ENCODE assay signal across 28 mouse cellular contexts in the genomic region with DNA sequence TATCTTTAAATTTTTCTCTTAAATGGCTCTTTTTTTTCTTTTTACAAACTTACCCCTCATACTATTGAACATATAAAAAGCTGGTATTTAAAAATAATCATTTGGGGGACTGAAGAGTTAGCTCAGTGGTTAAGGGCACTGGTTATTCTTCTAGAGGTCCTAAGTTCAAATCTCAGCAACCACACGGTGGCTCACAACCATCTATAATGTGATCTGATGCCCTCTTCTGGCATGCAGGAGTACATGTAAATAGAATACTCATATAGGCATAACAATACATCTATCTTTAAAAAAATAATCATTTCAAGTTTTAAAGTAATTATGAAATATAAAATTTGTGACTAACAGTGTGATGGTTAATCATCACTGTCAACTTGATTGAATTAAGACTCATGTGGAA. TPM values are rescaled to one million over a fixed set of nuclear protein-coding genes. Genes with fewer than 3 reads are reported as not detected.
"Had no signal": no experiment of that assay in that cellular context is flagged by ENCODE, and none has a peak within 500 bp of the region (broad histone marks: within the 10 kb centered on the region; RNA-seq: fewer than 3 reads in every experiment).

No protein-coding gene starts in this region.

- H3K4me3 ChIP-seq: embryonic facial prominence, embryonic 10.5 days; embryonic facial prominence, embryonic 12.5 days; embryonic facial prominence, embryonic 13.5 days; embryonic facial prominence, embryonic 15.5 days; erythroblast, embryonic 14.5 days; forebrain, embryonic 10.5 days; forebrain, embryonic 12.5 days; forebrain, embryonic 13.5 days; forebrain, embryonic 15.5 days; gastrocnemius, adult 2 months; heart, adult 2 months; heart, embryonic 10.5 days had no signal

- ATAC-seq: forebrain, embryonic 13.5 days; forebrain, embryonic 14.5 days; forebrain, embryonic 15.5 days; forebrain, embryonic 16.5 days; forebrain, postnatal 0 days had no signal

- H3K9me3 ChIP-seq: embryonic facial prominence, embryonic 10.5 days; embryonic facial prominence, embryonic 12.5 days; embryonic facial prominence, embryonic 13.5 days; embryonic facial prominence, embryonic 15.5 days; forebrain, embryonic 10.5 days; forebrain, embryonic 12.5 days; forebrain, embryonic 13.5 days; heart, embryonic 10.5 days had no signal

- DNase-seq: cerebellum, adult 8-10 months; cerebellum, adult 9-10 months; cerebellum, adult 9-11 months; cerebellum, postnatal 10 days; cerebellum, postnatal 14 days; cerebellum, postnatal 25 days; cerebellum, postnatal 36 days; embryo, embryonic 11 days; forebrain, postnatal 0 days; gastrocnemius, adult 2 months; gastrocnemius, postnatal 10 days; gastrocnemius, postnatal 14 days; gastrocnemius, postnatal 25 days; gastrocnemius, postnatal 36 days; heart, adult 2 months had no signal

- H3K36me3 ChIP-seq: embryonic facial prominence, embryonic 10.5 days; embryonic facial prominence, embryonic 12.5 days; embryonic facial prominence, embryonic 13.5 days; embryonic facial prominence, embryonic 15.5 days; forebrain, embryonic 10.5 days; forebrain, embryonic 12.5 days; forebrain, embryonic 15.5 days; heart, embryonic 10.5 days had no signal

- H3K27me3 ChIP-seq: embryonic facial prominence, embryonic 12.5 days; embryonic facial prominence, embryonic 13.5 days; embryonic facial prominence, embryonic 15.5 days; forebrain, embryonic 12.5 days; forebrain, embryonic 13.5 days; forebrain, embryonic 15.5 days had no signal

- H3K4me2 ChIP-seq: embryonic facial prominence, embryonic 12.5 days; embryonic facial prominence, embryonic 13.5 days; embryonic facial prominence, embryonic 15.5 days; forebrain, embryonic 12.5 days; forebrain, embryonic 13.5 days; forebrain, embryonic 15.5 days; heart, embryonic 11.5 days had no signal

- H3K9ac ChIP-seq: embryonic facial prominence, embryonic 12.5 days; embryonic facial prominence, embryonic 13.5 days; embryonic facial prominence, embryonic 15.5 days; forebrain, embryonic 12.5 days; forebrain, embryonic 13.5 days; forebrain, embryonic 15.5 days; forebrain, postnatal 0 days had no signal

- H3K4me1 ChIP-seq: embryonic facial prominence, embryonic 10.5 days; embryonic facial prominence, embryonic 12.5 days; embryonic facial prominence, embryonic 13.5 days; embryonic facial prominence, embryonic 15.5 days; forebrain, embryonic 10.5 days; forebrain, embryonic 12.5 days; forebrain, embryonic 13.5 days; forebrain, embryonic 15.5 days; heart, embryonic 10.5 days had no signal

- H3K27ac ChIP-seq: embryonic facial prominence, embryonic 10.5 days; embryonic facial prominence, embryonic 12.5 days; embryonic facial prominence, embryonic 13.5 days; embryonic facial prominence, embryonic 15.5 days; forebrain, embryonic 10.5 days; forebrain, embryonic 12.5 days; forebrain, embryonic 13.5 days; forebrain, embryonic 15.5 days; gastrocnemius, adult 2 months; heart, adult 2 months; heart, embryonic 10.5 days had no signal

RNA-seq across cellular contexts. Expression of gene Tmtc4, which starts 32.5 kb away (rescaled TPM):
- polyA plus RNA-seq: erythroblast, embryonic 14.5 days had no signal
